Mouse (Mus musculus) stomach, postnatal 0 days (tissue): Measurements from ENCODE around the gene Tlnrd1.

Experiments used
- CTCF ChIP-seq: IDR thresholded peaks from 2 replicates; pipeline ENCODE4 v1.5.1; 2016; ENCODE audit warnings: antibody characterized with exemption, low read depth, mild to moderate bottlenecking, moderate library complexity
- EP300 ChIP-seq: optimal IDR thresholded peaks from 2 replicates; pipeline ENCODE3; 2016; ENCODE audit warnings: antibody characterized with exemption

- no peak for TF ChIP-seq CTCF
- no peak for TF ChIP-seq EP300
Observed at GRCm38 (mm10) chr7:83898267-83898666, 14.2 kb upstream of the Tlnrd1 start.
